In genomic region chr9:62421027-62421426, GRCm38 (mm10) we compare ENCODE assay signal across 9 mouse cellular contexts.
DNase-seq lines count a peak whose midpoint lies in the region; ATAC-seq and TF ChIP-seq lines count a peak whose summit lies in the region.
"Had no signal": no experiment of that assay in that cellular context is flagged by ENCODE, and none has a peak within 500 bp of the region (broad histone marks: within the 10 kb centered on the region; RNA-seq: fewer than 3 reads in every experiment).

No protein-coding gene starts in this region.

- peak overlapping the region; percentile 53 for H3K9ac ChIP-seq in embryonic facial prominence, embryonic 13.5 days
- H3K9ac ChIP-seq in heart, embryonic 11.5 days (ENCODE audit: low read depth, low read length), result peak overlapping the region; percentile 60
- H3K9ac ChIP-seq in liver, embryonic 13.5 days, result peak overlapping the region; percentile 45

- peak overlapping the region; percentile 51 for H3K4me2 ChIP-seq in embryonic facial prominence, embryonic 13.5 days
- H3K4me2 ChIP-seq in heart, embryonic 11.5 days, result peak overlapping the region; percentile 63
- peak overlapping the region; percentile 68 for H3K4me2 ChIP-seq in liver, embryonic 13.5 days

- peaks cover 20% of the 10 kb centered on the region for H3K4me1 ChIP-seq in embryonic facial prominence, embryonic 13.5 days
- H3K4me1 ChIP-seq in heart, embryonic 11.5 days (ENCODE audit: control insufficient read depth, insufficient read depth, low read length), result peaks cover 40% of the 10 kb centered on the region
- peaks cover 26% of the 10 kb centered on the region for H3K4me1 ChIP-seq in liver, embryonic 13.5 days (replicated peaks)
- H3K4me1 ChIP-seq in testis, adult 2 months (ENCODE audit: control insufficient read depth, insufficient read depth, low read length), result peaks cover 11% of the 10 kb centered on the region

- no peak for TF ChIP-seq CTCF in testis, adult 2 months (IDR thresholded peaks at IDR 0.05; ENCODE audit: control insufficient read depth, insufficient read depth, insufficient replicate concordance, low read depth, low read length)

- ATAC-seq in embryonic facial prominence, embryonic 13.5 days (ENCODE audit: insufficient number of reproducible peaks, insufficient read depth, low FRiP score, low TSS enrichment, low read depth), result peak; percentile 67; the same call in 1 of the 2 replicates
- ATAC-seq in heart, embryonic 11.5 days (replicated peaks; ENCODE audit: insufficient number of reproducible peaks, low FRiP score, low TSS enrichment), result peak; percentile 81
- ATAC-seq in liver, embryonic 13.5 days (ENCODE audit: low read depth), result peak; percentile 93
- ATAC-seq: Patski had no signal

- peak overlapping the region; percentile 28 for H3K4me3 ChIP-seq in embryonic facial prominence, embryonic 13.5 days
- peak overlapping the region; percentile 23 for H3K4me3 ChIP-seq in heart, embryonic 11.5 days (ENCODE audit: low read depth, low read length)
- peak overlapping the region; percentile 47 for H3K4me3 ChIP-seq in liver, embryonic 13.5 days (replicated peaks)
- peak overlapping the region; percentile 54 for H3K4me3 ChIP-seq in testis, adult 2 months (ENCODE audit: control insufficient read depth, low read depth, low read length)

- no peaks in the 10 kb centered on the region for H3K9me3 ChIP-seq in embryonic facial prominence, embryonic 13.5 days
- H3K9me3 ChIP-seq in heart, embryonic 11.5 days (replicated peaks; ENCODE audit: control insufficient read depth, low read length), result no peaks in the 10 kb centered on the region; the same call in 1 of the 2 replicates
- peaks cover 3% of the 10 kb centered on the region for H3K9me3 ChIP-seq in liver, embryonic 13.5 days (replicated peaks)

- 6% methylated on average over 13 of the region's 13 CpGs for WGBS in embryonic facial prominence, embryonic 13.5 days
- WGBS in heart, embryonic 11.5 days (ENCODE audit: insufficient replicate concordance), result 4% methylated on average over 13 of the region's 13 CpGs
- WGBS in liver, embryonic 13.5 days (ENCODE audit: insufficient replicate concordance), result under 1% methylated on average over 13 of the region's 13 CpGs

- 0 out of 2 replicates have a peak, but pooled peaks have one; percentile 36 for TF ChIP-seq POLR2A in testis, adult 2 months (IDR thresholded peaks at IDR 0.05; ENCODE audit: control insufficient read depth, low read depth, low read length)

- peak; percentile 42 to 48 for DNase-seq in B cell, adult 2 months
- DNase-seq in adrenal gland, postnatal 10 days, result peak; percentile 92
- peak; percentile 85 to 91 for DNase-seq in kidney, adult 8-10 months
- DNase-seq in liver, embryonic 13.5 days, result peak; percentile 81
- DNase-seq in naive thymus-derived CD4-positive, alpha-beta T cell, adult 2 months (ENCODE audit: low read depth), result peak; percentile 85

- H3K36me3 ChIP-seq in embryonic facial prominence, embryonic 13.5 days, result no peaks in the 10 kb centered on the region
- H3K36me3 ChIP-seq in heart, embryonic 11.5 days (ENCODE audit: control insufficient read depth, insufficient read depth, low read length), result no peaks in the 10 kb centered on the region
- H3K36me3 ChIP-seq in liver, embryonic 13.5 days, result no peaks in the 10 kb centered on the region
- no peaks in the 10 kb centered on the region for H3K36me3 ChIP-seq in testis, adult 2 months (ENCODE audit: control insufficient read depth, insufficient read depth, low read length)

- H3K27me3 ChIP-seq in embryonic facial prominence, embryonic 13.5 days, result no peaks in the 10 kb centered on the region
- H3K27me3 ChIP-seq in heart, embryonic 11.5 days (ENCODE audit: control insufficient read depth, insufficient read depth, low read length), result no peaks in the 10 kb centered on the region
- no peaks in the 10 kb centered on the region for H3K27me3 ChIP-seq in liver, embryonic 13.5 days
- no peaks in the 10 kb centered on the region for H3K27me3 ChIP-seq in testis, adult 2 months (ENCODE audit: control insufficient read depth, insufficient read depth, low read length)
- H3K27me3 ChIP-seq: Patski had no signal

- no peak overlapping the region; the same call in 1 of the 2 replicates for H3K27ac ChIP-seq in embryonic facial prominence, embryonic 13.5 days
- peak overlapping the region; percentile 81 for H3K27ac ChIP-seq in heart, embryonic 11.5 days (ENCODE audit: low read depth, low read length)
- peak overlapping the region; percentile 30 for H3K27ac ChIP-seq in liver, embryonic 13.5 days
- H3K27ac ChIP-seq in testis, adult 2 months (ENCODE audit: control insufficient read depth, insufficient read depth, low read depth, low read length), result 0 out of 2 replicates have a peak overlapping the region, but pooled peaks have one; percentile 39
